Mouse (Mus musculus): ENCODE measurements around the gene Mettl7a2. TPM values are rescaled to one million over a fixed set of nuclear protein-coding genes. Genes with fewer than 3 reads are reported as not detected.

The Mettl7a2 gene
- polyA plus RNA-seq, 1 experiment from 2014 or later: not detected

DNA sequence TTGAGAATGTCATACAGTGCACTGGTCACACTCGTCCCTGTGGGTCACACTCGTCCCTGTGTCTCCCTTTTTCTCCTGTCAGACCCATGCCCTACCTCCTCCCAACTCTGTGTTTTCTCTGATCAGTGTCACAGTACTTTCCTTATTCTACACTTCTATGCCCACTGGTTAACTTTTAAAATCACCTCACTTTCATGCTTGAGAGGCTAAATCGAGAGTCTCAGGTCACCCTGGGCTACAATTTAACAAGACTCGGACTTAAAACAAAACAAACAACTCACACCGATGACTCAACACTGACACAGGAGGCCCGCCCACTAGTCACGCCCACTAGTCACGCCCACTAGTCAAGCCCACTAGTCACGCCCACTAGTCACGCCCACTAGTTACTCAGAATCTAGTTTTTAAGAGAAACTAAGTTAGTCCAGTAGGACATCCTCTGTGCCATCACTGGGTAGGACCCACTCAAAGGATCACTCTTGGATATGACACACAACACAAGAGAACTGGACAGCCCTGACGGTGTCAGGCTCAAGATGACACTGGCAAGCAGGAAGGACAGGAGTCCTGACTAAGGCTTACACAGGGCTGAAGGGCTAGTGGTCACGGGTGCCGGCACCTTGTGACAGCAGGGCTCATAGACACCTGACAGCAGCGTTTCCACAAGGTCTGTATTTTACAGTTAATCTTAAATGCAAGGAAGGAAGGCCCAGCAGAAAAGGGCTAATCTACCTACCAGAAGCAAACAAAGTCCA, 58.1 kb downstream of the Mettl7a2 start:
- Histone ChIP-seq H3K36me3 (replicated peaks) (peaks cover 54% of the 10 kb centered on the region), H3K4me1 (peaks cover 3% of the 10 kb centered on the region; the same call in 1 of the 2 replicates), H3K27me3 (ENCODE audit: poor library complexity, severe bottlenecking) (no peaks in the 10 kb centered on the region), H3K4me3 (no peak overlapping the region), H3K27ac (no peak overlapping the region), H3K9me3 (no peaks in the 10 kb centered on the region)
- 68% methylated on average over 14 of the region's 14 CpGs for WGBS
- DNase-seq (ENCODE audit: extremely low spot score, low spot score): peak; percentile 25

Other genes starting within 250 kb of the Mettl7a2 start
- 41.4 and 42.7 TPM in 2 replicates for gene Atf1, start 125.4 kb upstream of the Mettl7a2 start, polyA plus RNA-seq (2016; fragmentation: Nextera tagmentation; extraction: Ambion mirVana)
- gene Tmprss12, start 72.4 kb upstream of the Mettl7a2 start, polyA plus RNA-seq (2016; fragmentation: Nextera tagmentation; extraction: Ambion mirVana): not detected in 2 replicates
- 3.8 and 3.9 TPM in 2 replicates for gene Mettl7a1, start 49.1 kb upstream of the Mettl7a2 start, polyA plus RNA-seq (2016; fragmentation: Nextera tagmentation; extraction: Ambion mirVana)
- gene Mettl7a3, start 18.3 kb upstream of the Mettl7a2 start, polyA plus RNA-seq (2016; fragmentation: Nextera tagmentation; extraction: Ambion mirVana): not detected in 2 replicates
- gene Methig1, start 51 bp upstream of the Mettl7a2 start, polyA plus RNA-seq (2016; fragmentation: Nextera tagmentation; extraction: Ambion mirVana): not detected in 2 replicates
- not detected in 2 replicates for gene Higd1c, start 11.3 kb downstream of the Mettl7a2 start, polyA plus RNA-seq (2016; fragmentation: Nextera tagmentation; extraction: Ambion mirVana)
- 0.05 TPM in 1 of 2 replicates, not detected in the other for gene Gm5475, start 68.9 kb downstream of the Mettl7a2 start, polyA plus RNA-seq (2016; fragmentation: Nextera tagmentation; extraction: Ambion mirVana)
- gene Slc11a2, start 71.9 kb downstream of the Mettl7a2 start, polyA plus RNA-seq (2016; fragmentation: Nextera tagmentation; extraction: Ambion mirVana): 29.2 and 29.4 TPM in 2 replicates
- 39.5 and 41.3 TPM in 2 replicates for gene Letmd1, start 115.8 kb downstream of the Mettl7a2 start, polyA plus RNA-seq (2016; fragmentation: Nextera tagmentation; extraction: Ambion mirVana)
- 17.0 and 17.2 TPM in 2 replicates for gene Csrnp2, start 142.3 kb downstream of the Mettl7a2 start, polyA plus RNA-seq (2016; fragmentation: Nextera tagmentation; extraction: Ambion mirVana)
- gene Tfcp2, start 198.8 kb downstream of the Mettl7a2 start, polyA plus RNA-seq (2016; fragmentation: Nextera tagmentation; extraction: Ambion mirVana): 31.4 and 33.4 TPM in 2 replicates
- 3.6 and 4.9 TPM in 2 replicates for gene Pou6f1, start 246.8 kb downstream of the Mettl7a2 start, polyA plus RNA-seq (2016; fragmentation: Nextera tagmentation; extraction: Ambion mirVana)

All from forebrain, embryonic 10.5 days (tissue).